Mouse (Mus musculus) MEL (cell line): ENCODE measurements at regions not wholly inside any gene's neighbourhood (a gene's known extent, or its start where the extent isn't known, plus 50 kb on each side); places are given as distances from the start of the nearest gene placed in this dataset.
A peak's percentile ranks its signal among the peaks of the same experiment; 100 is the strongest.

ENCODE experiments used
- DNase-seq: peaks from one replicate; pipeline ENCODE4 v3.0.0; 2011; ENCODE audit warnings: low read depth, low spot score
- H3K27ac ChIP-seq: 2 replicates; pipeline ENCODE4 v1.5.1; 2012; ENCODE audit warnings: low read depth, mild to moderate bottlenecking, control low read depth, low read length, moderate library complexity; ENCODE audit not compliant: control insufficient read depth
- H3K27me3 ChIP-seq, 2 experiments: fragments of 150-350 bp in 1 of 2; sonication (generic) in 1 of 2; 2 replicates each; pipeline ENCODE4 v1.6.1; 2012; ENCODE audit warnings: low read length in 2 of 2, mild to moderate bottlenecking in 2 of 2, improper control_type of control experiment in 1 of 2, moderate library complexity in 1 of 2; ENCODE audit not compliant: insufficient read depth in 2 of 2, control insufficient read depth in 1 of 2
- H3K36me3 ChIP-seq, 2 experiments: 2 replicates each; pipeline ENCODE4 v1.6.1; 2012 to 2014; ENCODE audit warnings: low read length in 2 of 2, improper control_type of control experiment in 1 of 2, inconsistent platforms in 1 of 2, mild to moderate bottlenecking in 1 of 2; ENCODE audit not compliant: insufficient read depth in 2 of 2, control insufficient read depth in 1 of 2
- H3K4me1 ChIP-seq, 2 experiments: fragments of 150-350 bp in 1 of 2; sonication (generic) in 1 of 2; 2 replicates each; pipeline ENCODE4 v1.6.1; 2012; ENCODE audit warnings: low read length in 2 of 2, improper control_type of control experiment in 1 of 2, mild to moderate bottlenecking in 1 of 2; ENCODE audit not compliant: insufficient read depth in 2 of 2, control insufficient read depth in 1 of 2
- H3K4me3 ChIP-seq, 2 experiments: fragments of 150-350 bp in 1 of 2; sonication (generic) in 1 of 2; 2 replicates each; pipeline ENCODE4 v1.5.1; 2012; ENCODE audit warnings: low read depth in 2 of 2, low read length in 2 of 2, mild to moderate bottlenecking in 2 of 2, moderate library complexity in 2 of 2, control low read depth in 1 of 2, improper control_type of control experiment in 1 of 2; ENCODE audit not compliant: control insufficient read depth in 1 of 2, insufficient read depth in 1 of 2
- H3K79me2 ChIP-seq: 2 replicates; pipeline ENCODE4 v1.6.1; 2012; ENCODE audit warnings: mild to moderate bottlenecking, low read length, moderate library complexity; ENCODE audit not compliant: control insufficient read depth, poor library complexity, insufficient read depth
- H3K9ac ChIP-seq: 2 replicates; pipeline ENCODE4 v1.6.1; 2012; ENCODE audit warnings: low read depth, mild to moderate bottlenecking, control low read depth, low read length, moderate library complexity; ENCODE audit not compliant: control insufficient read depth, poor library complexity, severe bottlenecking
- H3K9me3 ChIP-seq: fragments of 150-350 bp; sonication (generic); replicated peaks from 2 replicates; pipeline ENCODE4 v1.6.1; 2012; ENCODE audit warnings: mild to moderate bottlenecking, low read length, improper control_type of control experiment, moderate library complexity; ENCODE audit not compliant: insufficient read depth
- CHD2 ChIP-seq: IDR thresholded peaks from 2 replicates; pipeline ENCODE4 v1.6.1; 2011; ENCODE audit warnings: low read length, improper control_type of control experiment
- CTCF ChIP-seq, 3 experiments: IDR thresholded peaks in 2 of 3; conservative IDR thresholded peaks in 1 of 3; 2 replicates each; pipeline ENCODE4 v1.5.1; 2011 to 2012; ENCODE audit warnings: low read length in 3 of 3, low read depth in 2 of 3, mild to moderate bottlenecking in 2 of 3, improper control_type of control experiment in 1 of 3, inconsistent platforms in 1 of 3, mixed read lengths in 1 of 3, moderate library complexity in 1 of 3; ENCODE audit not compliant: control insufficient read depth in 1 of 3, insufficient read depth in 1 of 3, poor library complexity in 1 of 3, severe bottlenecking in 1 of 3
- E2F4 ChIP-seq: IDR thresholded peaks from 2 replicates; pipeline ENCODE4 v1.6.1; 2011; ENCODE audit warnings: low read depth, low read length, improper control_type of control experiment, borderline replicate concordance
- ETS1 ChIP-seq: IDR thresholded peaks from 2 replicates; pipeline ENCODE4 v1.6.1; 2012; ENCODE audit warnings: low read depth, mild to moderate bottlenecking, inconsistent platforms, low read length, improper control_type of control experiment, moderate library complexity
- HCFC1 ChIP-seq: IDR thresholded peaks from 2 replicates; pipeline ENCODE4 v1.6.1; 2012; ENCODE audit warnings: low read depth, mild to moderate bottlenecking, inconsistent platforms, low read length, improper control_type of control experiment, moderate library complexity
- MAFK ChIP-seq: IDR thresholded peaks from 2 replicates; pipeline ENCODE4 v1.6.1; 2011; ENCODE audit warnings: low read depth, mild to moderate bottlenecking, low read length, improper control_type of control experiment, borderline replicate concordance
- MEF2A ChIP-seq: IDR thresholded peaks from 2 replicates; pipeline ENCODE4 v1.6.1; 2014; ENCODE audit warnings: low read depth, mild to moderate bottlenecking, inconsistent platforms, low read length, improper control_type of control experiment; ENCODE audit not compliant: poor library complexity, insufficient replicate concordance, severe bottlenecking; ENCODE audit errors: extremely low read depth
- MYB ChIP-seq: IDR thresholded peaks from 2 replicates; pipeline ENCODE4 v1.6.1; 2011; ENCODE audit warnings: mild to moderate bottlenecking, low read depth, low read length, improper control_type of control experiment
- NELFE ChIP-seq: IDR thresholded peaks from 2 replicates; pipeline ENCODE4 v1.6.1; 2011; ENCODE audit warnings: low read depth, low read length, improper control_type of control experiment
- POLR2AphosphoS2 ChIP-seq: IDR thresholded peaks from 2 replicates; pipeline ENCODE4 v1.6.1; 2011; ENCODE audit warnings: low read length, improper control_type of control experiment
- RAD21 ChIP-seq: IDR thresholded peaks from 2 replicates; pipeline ENCODE4 v1.6.1; 2011; ENCODE audit warnings: mild to moderate bottlenecking, low read depth, low read length, improper control_type of control experiment
- TAL1 ChIP-seq: IDR thresholded peaks from 2 replicates; pipeline ENCODE4 v1.6.1; 2012; ENCODE audit warnings: mild to moderate bottlenecking, inconsistent platforms, low read length, moderate library complexity, mixed read lengths
- TBP ChIP-seq: IDR thresholded peaks from 2 replicates; pipeline ENCODE4 v1.8.0; 2011; ENCODE audit warnings: low read depth, low read length, improper control_type of control experiment
- USF1 ChIP-seq: IDR thresholded peaks from 2 replicates; pipeline ENCODE4 v1.6.1; 2014; ENCODE audit warnings: low read depth, mild to moderate bottlenecking, inconsistent platforms, low read length, improper control_type of control experiment, moderate library complexity
- USF2 ChIP-seq, 2 experiments: IDR thresholded peaks; 2 replicates each; pipeline ENCODE4 v1.6.1; 2011 to 2012; ENCODE audit warnings: improper control_type of control experiment in 2 of 2, low read length in 2 of 2, borderline replicate concordance in 1 of 2, inconsistent platforms in 1 of 2, low read depth in 1 of 2, mild to moderate bottlenecking in 1 of 2; ENCODE audit not compliant: insufficient read depth in 1 of 2
- ZKSCAN1 ChIP-seq: IDR thresholded peaks from 2 replicates; pipeline ENCODE4 v1.6.1; 2012; ENCODE audit warnings: low read depth, mild to moderate bottlenecking, inconsistent platforms, low read length, improper control_type of control experiment, moderate library complexity
- ZNF384 ChIP-seq: IDR thresholded peaks from 2 replicates; pipeline ENCODE4 v1.6.1; 2012; ENCODE audit warnings: low read depth, mild to moderate bottlenecking, inconsistent platforms, low read length, improper control_type of control experiment

DNA sequence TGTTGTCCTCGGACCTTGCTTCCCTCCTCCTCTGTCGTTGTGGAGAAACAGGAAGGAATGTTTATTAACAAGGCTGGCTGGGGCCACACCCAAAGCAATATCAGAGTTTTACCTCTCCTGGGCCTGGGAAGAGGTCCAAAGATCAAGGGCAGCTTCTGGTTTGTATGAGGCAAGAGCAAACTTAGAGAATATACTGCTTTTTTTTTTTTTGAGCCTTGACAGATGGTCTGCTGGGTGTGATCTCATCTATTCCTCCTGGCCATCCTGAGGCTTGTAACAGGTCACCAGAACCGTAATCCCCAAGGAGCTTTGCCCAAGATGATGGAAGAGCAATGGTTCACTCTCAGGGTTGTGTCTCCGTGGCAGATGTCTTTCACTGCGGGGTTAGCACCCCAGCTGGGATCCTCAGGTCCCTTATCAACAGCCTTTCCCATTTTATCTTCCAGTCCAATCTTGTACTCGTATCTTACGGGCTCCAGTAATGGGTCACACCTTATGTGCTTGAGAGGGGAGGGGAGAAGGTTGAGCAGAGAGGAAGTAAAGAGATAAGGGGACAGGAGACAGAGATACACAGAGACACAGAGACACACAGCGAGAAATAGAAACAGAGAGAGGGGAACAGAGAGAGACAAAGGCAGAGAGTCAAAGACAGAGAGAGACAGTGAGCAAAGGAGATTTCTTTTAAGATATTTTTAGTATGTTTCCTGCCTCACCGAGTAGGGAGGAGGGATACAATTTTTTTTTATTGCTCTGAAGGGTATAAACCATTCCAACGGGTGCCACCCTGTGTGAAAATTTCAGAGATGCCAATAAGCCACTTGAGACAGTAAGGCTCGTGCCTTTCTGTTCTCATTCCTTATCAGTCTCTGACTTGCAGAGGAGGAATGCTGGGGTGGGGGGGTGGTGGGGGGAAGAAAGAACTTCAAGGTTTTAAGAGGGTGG lies 134.6 kb upstream of the Cdkn2b start (continued):
- TF ChIP-seq HCFC1 (no peak; the same call in 1 of the 2 replicates), ZKSCAN1 (0 out of 2 replicates have a peak, but pooled peaks have one; percentile 25), USF2 (IDR thresholded peaks at IDR 0.05; ENCODE audit: borderline replicate concordance in 1 of 2, insufficient read depth in 1 of 2, low read depth in 1 of 2, low read length in 2 of 2) (no peak), NELFE (no peak), MEF2A (0 out of 2 replicates have a peak, but pooled peaks have one; percentile 51), E2F4 (no peak), CHD2 (no peak), TBP (no peak), TAL1 (0 out of 2 replicates have a peak, but pooled peaks have one; percentile 2), CTCF (IDR thresholded peaks at IDR 0.05 in 2 of 3, conservative IDR thresholded peaks at IDR 0.05 in 1 of 3; ENCODE audit: control insufficient read depth in 1 of 3, insufficient read depth in 1 of 3, low read depth in 2 of 3, low read length in 3 of 3, poor library complexity in 1 of 3, severe bottlenecking in 1 of 3) (no peak), MYB (no peak), RAD21 (no peak), POLR2AphosphoS2 (no peak), USF1 (no peak), ETS1 (peak; percentile 83), ZNF384 (peak; percentile 78)

DNA sequence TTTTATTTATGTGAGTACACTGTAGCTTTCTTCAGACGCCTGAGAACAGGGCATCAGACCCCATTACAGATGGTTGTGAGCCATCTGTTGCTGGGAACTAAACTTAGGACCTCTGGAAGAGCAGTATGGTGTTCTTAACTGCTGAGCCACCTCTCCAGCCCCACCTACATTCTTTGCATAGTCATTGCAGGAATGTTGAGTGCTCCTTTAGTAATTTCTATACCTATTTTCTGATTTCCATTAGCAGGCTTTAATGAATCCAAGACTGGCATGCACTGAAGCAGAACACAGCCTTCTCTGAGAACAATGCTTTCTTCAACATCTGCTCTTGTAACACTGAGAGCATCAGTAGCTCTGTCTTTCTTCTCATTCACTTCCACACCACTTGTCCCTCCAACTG lies 131.7 kb upstream of the Cdkn2b start:
- Histone ChIP-seq H3K27ac (no peak overlapping the region), H3K79me2 (no peaks in the 10 kb centered on the region), H3K4me3 (no peak overlapping the region), H3K9ac (no peak overlapping the region), H3K9me3 (no peaks in the 10 kb centered on the region), H3K36me3 (peaks cover 0 to 21% of the 10 kb centered on the region in 2 experiments; a peak in 2 of 4 replicates), H3K27me3 (no peaks in the 10 kb centered on the region), H3K4me1 (peaks cover 11 to 24% of the 10 kb centered on the region in 2 experiments)
- no peak for DNase-seq
- TF ChIP-seq MAFK = no peak
